Mouse (Mus musculus) forebrain, embryonic 11.5 days (tissue): ENCODE results near the gene Rbm26. TPM values are rescaled to one million over a fixed set of nuclear protein-coding genes. Genes with fewer than 3 reads are reported as not detected.

Experiments
- ATAC-seq: fragments of 200-750 bp; cut with Nextera tagmentation; replicated peaks from 2 replicates; pipeline ENCODE4 v1.8.0; 2017; ENCODE audit warnings: moderate TSS enrichment; ENCODE audit not compliant: low FRiP score
- DNase-seq: peaks from one replicate; pipeline ENCODE4 v3.0.0-alpha.2; 2017; ENCODE audit warnings: low spot score
- H3K27ac ChIP-seq: fragments of 300-500 bp; sonication (generic); 2 replicates; pipeline ENCODE4 v1.5.1; 2014; ENCODE audit warnings: low read depth, low read length
- H3K27me3 ChIP-seq: fragments of 300-500 bp; sonication (generic); 2 replicates; pipeline ENCODE4 v1.6.1; 2014; ENCODE audit warnings: mild to moderate bottlenecking, low read length, mixed read lengths; ENCODE audit not compliant: control insufficient read depth, insufficient read depth
- H3K36me3 ChIP-seq: fragments of 300-500 bp; sonication (generic); 2 replicates; pipeline ENCODE4 v1.6.1; 2014; ENCODE audit warnings: mild to moderate bottlenecking, low read length, moderate library complexity, mixed read lengths; ENCODE audit not compliant: control insufficient read depth, insufficient read depth
- H3K4me1 ChIP-seq: fragments of 300-500 bp; sonication (generic); replicated peaks from 2 replicates; pipeline ENCODE4 v1.6.1; 2014; ENCODE audit warnings: low read length, mixed read lengths; ENCODE audit not compliant: control insufficient read depth, insufficient read depth
- H3K4me2 ChIP-seq: fragments of 300-500 bp; sonication (generic); 2 replicates; pipeline ENCODE4 v1.6.1; 2014; ENCODE audit warnings: low read depth, mild to moderate bottlenecking, low read length, moderate library complexity, mixed read lengths; ENCODE audit not compliant: severe bottlenecking
- H3K4me3 ChIP-seq: fragments of 300-500 bp; sonication (generic); 2 replicates; pipeline ENCODE4 v1.5.1; 2014; ENCODE audit warnings: low read depth, low read length
- H3K9ac ChIP-seq: fragments of 300-500 bp; sonication (generic); 2 replicates; pipeline ENCODE4 v1.6.1; 2014; ENCODE audit warnings: low read length
- H3K9me3 ChIP-seq: fragments of 300-500 bp; sonication (generic); 2 replicates; pipeline ENCODE4 v1.6.1; 2016; ENCODE audit warnings: low read length, mixed read lengths; ENCODE audit not compliant: control insufficient read depth
- WGBS: fragments of 180-500 bp; shearing (Covaris S2); extraction: QIAGEN DNeasy Blood & Tissue Kit; methylation state at CpG from one replicate; pipeline ENCODE4 v1.1.7; 2014; 5-methylcytosine and 5-hydroxymethylcytosine counted together
- polyA plus RNA-seq: library from polyadenylated mRNA; unstranded; fragments of >200 nt; fragmentation: Nextera tagmentation; extraction: Ambion mirVana; gene quantifications from 2 replicates; pipeline ENCODE4 v1.2.1, GENCODE M21; 2014

The Rbm26 gene
- polyA plus RNA-seq, 1 experiment from 2014 or later: 48.7 TPM

- Histone ChIP-seq H3K9me3 (no peaks in the 10 kb centered on the region), H3K36me3 (no peaks in the 10 kb centered on the region), H3K4me2 (no peak overlapping the region), H3K27ac (no peak overlapping the region), H3K9ac (no peak overlapping the region), H3K4me3 (no peak overlapping the region), H3K4me1 (no peaks in the 10 kb centered on the region; the same call in 1 of the 2 replicates), H3K27me3 (no peaks in the 10 kb centered on the region)
- 91% methylated on average over 2 of the region's 2 CpGs for WGBS
- DNase-seq (no peak), ATAC-seq (no peak)
Measured at GRCm38 (mm10) chr14:105074776-105075175, 102.4 kb downstream of the Rbm26 start.

DNA sequence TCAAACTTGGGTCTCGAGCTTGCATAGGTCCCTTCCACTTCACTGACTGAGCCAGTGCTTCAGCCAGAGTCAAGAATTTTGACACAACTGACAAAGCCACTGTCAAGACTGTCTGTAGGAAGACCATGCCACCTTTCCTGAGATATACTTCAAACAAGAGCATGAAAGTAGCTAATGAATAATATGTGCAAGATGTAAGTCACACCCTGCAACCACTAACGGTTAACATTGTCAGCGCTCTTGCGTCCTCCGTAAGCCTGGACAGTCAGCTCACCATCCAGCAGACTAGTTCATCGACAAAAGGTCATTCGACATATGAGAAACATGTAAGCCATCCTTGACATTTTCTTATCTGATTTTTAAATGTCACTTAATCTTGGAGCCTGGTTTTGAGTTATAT, 102.8 kb downstream of the Rbm26 start:
- DNase-seq (no peak), ATAC-seq (no peak)
- Histone ChIP-seq H3K4me1 (no peaks in the 10 kb centered on the region; the same call in 1 of the 2 replicates), H3K4me3 (no peak overlapping the region), H3K9ac (no peak overlapping the region), H3K36me3 (no peaks in the 10 kb centered on the region), H3K4me2 (no peak overlapping the region), H3K27ac (no peak overlapping the region), H3K9me3 (no peaks in the 10 kb centered on the region), H3K27me3 (no peaks in the 10 kb centered on the region)
- WGBS: 93% methylated on average over 7 of the region's 7 CpGs

- DNase-seq: peak; percentile 57
- Histone ChIP-seq H3K27me3 (no peaks in the 10 kb centered on the region), H3K4me1 (no peaks in the 10 kb centered on the region; the same call in 1 of the 2 replicates), H3K9ac (no peak overlapping the region), H3K27ac (no peak overlapping the region), H3K36me3 (no peaks in the 10 kb centered on the region), H3K4me3 (no peak overlapping the region), H3K4me2 (no peak overlapping the region), H3K9me3 (no peaks in the 10 kb centered on the region)
- ATAC-seq: no peak
- WGBS: 52% methylated on average over 14 of the region's 14 CpGs
Measured at GRCm38 (mm10) chr14:105071010-105071509, 106.1 kb downstream of the Rbm26 start.

DNA sequence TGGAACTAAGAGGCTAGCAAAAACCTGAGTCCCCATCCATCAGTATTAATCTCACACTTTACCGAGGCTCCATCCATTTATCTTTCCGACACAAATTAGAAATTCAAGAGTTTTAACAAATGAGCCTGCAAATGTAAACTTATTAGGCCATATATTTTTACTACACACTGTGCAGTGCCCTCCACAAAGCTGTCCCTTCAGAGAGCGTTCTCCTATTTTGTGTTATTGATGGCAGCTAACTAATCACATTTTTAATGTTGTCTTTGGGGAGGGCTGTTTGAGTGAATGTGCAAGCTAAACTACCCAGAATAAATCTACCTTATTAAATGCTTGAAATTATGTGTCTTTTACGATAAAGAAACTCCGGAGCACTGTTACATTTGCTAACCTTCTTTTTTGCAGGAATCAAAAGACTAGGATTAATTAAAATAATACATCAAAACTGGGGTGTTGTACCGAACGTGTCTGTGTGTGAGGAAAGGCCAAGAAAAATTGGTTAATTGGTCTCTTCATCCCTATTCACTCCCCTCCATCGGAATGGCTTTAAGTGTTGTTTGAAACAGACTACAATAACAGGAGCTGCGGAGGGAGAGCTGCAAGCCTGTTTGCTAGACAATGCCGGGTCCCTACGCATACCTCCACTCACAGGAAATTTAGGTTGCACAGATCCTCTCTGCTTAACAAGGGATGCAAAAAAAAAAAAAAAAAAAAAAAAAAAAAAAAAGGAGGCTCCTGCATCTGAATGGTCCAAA, 106.7 kb downstream of the Rbm26 start:
- Histone ChIP-seq H3K27ac (no peak overlapping the region), H3K36me3 (no peaks in the 10 kb centered on the region), H3K9ac (no peak overlapping the region), H3K9me3 (no peaks in the 10 kb centered on the region), H3K4me1 (no peaks in the 10 kb centered on the region; the same call in 1 of the 2 replicates), H3K4me3 (no peak overlapping the region), H3K4me2 (no peak overlapping the region), H3K27me3 (no peaks in the 10 kb centered on the region)
- no peak for ATAC-seq
- 56% methylated on average over 11 of the region's 11 CpGs for WGBS
- DNase-seq: no peak

DNA sequence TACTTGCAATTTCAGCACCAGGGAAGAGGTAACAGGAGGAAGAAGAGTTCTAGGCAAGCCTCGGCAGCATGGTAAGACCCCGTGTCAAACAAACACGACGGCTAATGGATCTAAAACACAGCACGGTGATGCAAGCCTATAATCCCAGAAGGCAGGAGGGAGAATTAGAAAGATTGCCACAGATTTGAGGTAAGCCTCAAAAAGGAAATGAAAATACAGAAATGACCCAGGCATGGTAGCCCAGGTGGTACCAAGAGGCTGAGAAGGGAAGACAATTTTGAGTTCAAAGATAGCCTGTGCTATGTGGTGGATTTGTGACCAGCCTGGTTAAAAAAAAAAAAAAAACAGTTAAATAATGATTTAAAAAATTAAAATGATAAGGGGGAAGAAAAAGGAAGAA, 109.1 kb downstream of the Rbm26 start:
- ATAC-seq: no peak
- DNase-seq: no peak
- H3K4me1 ChIP-seq: no peaks in the 10 kb centered on the region; the same call in 1 of the 2 replicates
- no peaks in the 10 kb centered on the region for H3K9me3 ChIP-seq
- WGBS: 86% methylated on average over 5 of the region's 5 CpGs
- H3K4me3 ChIP-seq: no peak overlapping the region
- H3K27ac ChIP-seq: no peak overlapping the region
- no peak overlapping the region for H3K9ac ChIP-seq
- no peaks in the 10 kb centered on the region for H3K27me3 ChIP-seq
- no peak overlapping the region for H3K4me2 ChIP-seq
- H3K36me3 ChIP-seq: no peaks in the 10 kb centered on the region

- Histone ChIP-seq H3K9ac (no peak overlapping the region), H3K4me3 (no peak overlapping the region), H3K27ac (no peak overlapping the region), H3K27me3 (no peaks in the 10 kb centered on the region), H3K4me1 (no peaks in the 10 kb centered on the region), H3K36me3 (no peaks in the 10 kb centered on the region), H3K9me3 (no peaks in the 10 kb centered on the region), H3K4me2 (no peak overlapping the region)
- 83% methylated on average over 1 of the region's 1 CpGs for WGBS
- no peak for ATAC-seq
- DNase-seq: no peak
Measured at GRCm38 (mm10) chr14:105064243-105064642, 112.9 kb downstream of the Rbm26 start.

GRCm38 (mm10) chr14:105061230-105061629, 115.9 kb downstream of the Rbm26 start:
- WGBS: 87% methylated on average over 2 of the region's 2 CpGs
- no peaks in the 10 kb centered on the region for H3K9me3 ChIP-seq
- no peaks in the 10 kb centered on the region for H3K4me1 ChIP-seq
- no peak overlapping the region for H3K4me2 ChIP-seq
- no peak overlapping the region for H3K9ac ChIP-seq
- H3K4me3 ChIP-seq: no peak overlapping the region
- H3K27me3 ChIP-seq: no peaks in the 10 kb centered on the region
- DNase-seq: no peak
- no peak overlapping the region for H3K27ac ChIP-seq
- H3K36me3 ChIP-seq: no peaks in the 10 kb centered on the region
- no peak for ATAC-seq

DNA sequence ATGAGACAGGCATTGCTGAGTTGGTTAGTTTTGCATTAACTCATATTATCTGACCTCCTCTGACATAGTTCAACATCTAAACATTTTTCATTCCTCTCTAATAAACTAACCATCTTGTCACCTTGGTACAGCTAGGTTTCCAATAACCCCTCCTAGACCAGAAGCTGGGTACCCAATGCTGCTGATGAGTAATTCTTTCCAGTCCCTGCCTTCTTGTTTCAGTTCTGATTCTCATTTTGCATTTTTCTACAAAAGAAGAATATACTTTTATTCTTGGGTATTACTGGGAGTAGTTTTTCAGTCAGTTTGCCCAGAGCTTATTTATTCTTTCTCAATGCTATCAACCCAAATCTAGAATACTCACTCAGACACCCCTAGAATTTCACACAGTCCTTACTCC, 119.2 kb downstream of the Rbm26 start:
- H3K27me3 ChIP-seq: no peaks in the 10 kb centered on the region
- H3K36me3 ChIP-seq: no peaks in the 10 kb centered on the region
- H3K9ac ChIP-seq: no peak overlapping the region
- no peak for DNase-seq
- no peak overlapping the region for H3K4me3 ChIP-seq
- H3K4me1 ChIP-seq: no peaks in the 10 kb centered on the region
- ATAC-seq: no peak
- H3K27ac ChIP-seq: no peak overlapping the region
- H3K9me3 ChIP-seq: no peaks in the 10 kb centered on the region
- no peak overlapping the region for H3K4me2 ChIP-seq
